Comparison of ENCODE assay signal across 16 mouse cellular contexts in the genomic region with DNA sequence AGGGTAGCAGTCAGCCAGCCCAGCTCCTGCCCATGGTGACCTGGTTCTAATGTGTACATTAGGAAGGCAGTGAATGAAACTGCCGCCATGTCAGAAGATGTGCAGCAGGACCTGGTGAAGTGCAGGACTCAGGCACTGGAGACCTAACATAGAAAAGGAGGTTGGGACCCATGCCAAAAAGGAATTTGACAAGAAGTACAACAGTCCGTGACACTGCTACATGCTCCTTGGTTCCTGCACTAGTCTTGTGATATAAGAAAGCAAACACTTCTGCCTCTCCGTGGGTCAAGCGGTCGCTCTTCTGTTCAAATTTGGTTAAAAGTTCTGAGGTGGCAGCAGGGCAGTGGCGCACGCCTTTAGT. TPM values are rescaled to one million over a fixed set of nuclear protein-coding genes. Genes with fewer than 3 reads are reported as not detected.
"Had no signal": no experiment of that assay in that cellular context is flagged by ENCODE, and none has a peak within 500 bp of the region (broad histone marks: within the 10 kb centered on the region; RNA-seq: fewer than 3 reads in every experiment).

No protein-coding gene starts in this region.

- H3K9me3 ChIP-seq: midbrain, embryonic 13.5 days; midbrain, embryonic 15.5 days; neural tube, embryonic 12.5 days; stomach, embryonic 15.5 days had no signal

- H3K36me3 ChIP-seq: midbrain, embryonic 13.5 days; midbrain, embryonic 15.5 days; neural tube, embryonic 12.5 days; stomach, embryonic 15.5 days had no signal

- H3K27me3 ChIP-seq: midbrain, embryonic 13.5 days; midbrain, embryonic 15.5 days; stomach, embryonic 15.5 days had no signal

- H3K4me3 ChIP-seq: midbrain, embryonic 13.5 days; midbrain, embryonic 15.5 days; neural tube, embryonic 12.5 days; stomach, embryonic 15.5 days had no signal

- DNase-seq: lung, adult 2 months; lung, postnatal 10 days; lung, postnatal 4 days; right cerebral cortex, postnatal 14 days; thymus, adult 2 months; thymus, postnatal 25 days; thymus, postnatal 4 days had no signal

- H3K4me2 ChIP-seq: midbrain, embryonic 11.5 days; midbrain, embryonic 13.5 days; midbrain, embryonic 15.5 days; neural tube, embryonic 12.5 days; stomach, embryonic 15.5 days had no signal

- H3K4me1 ChIP-seq: midbrain, embryonic 13.5 days; midbrain, embryonic 15.5 days; neural tube, embryonic 12.5 days; stomach, embryonic 15.5 days had no signal

- H3K9ac ChIP-seq: midbrain, embryonic 13.5 days; midbrain, embryonic 15.5 days; neural tube, embryonic 12.5 days; stomach, embryonic 15.5 days had no signal

- H3K27ac ChIP-seq: midbrain, embryonic 13.5 days; midbrain, embryonic 15.5 days; neural tube, embryonic 12.5 days; stomach, embryonic 15.5 days; stomach, postnatal 0 days had no signal

- ATAC-seq: midbrain, embryonic 13.5 days; midbrain, embryonic 15.5 days had no signal

RNA-seq across cellular contexts. Expression of gene Ebf4, which starts 46.2 kb away (rescaled TPM):
- total RNA-seq: megakaryocyte, adult 5-6 weeks; monocyte, adult 5-6 weeks; neutrophil, adult 5-6 weeks had no signal

RNA-seq across cellular contexts. Expression of gene Cpxm1, which starts 56.2 kb away (rescaled TPM):
- total RNA-seq: neutrophil, adult 5-6 weeks had no signal
